Mouse (Mus musculus) spleen, adult 2 months (tissue): ENCODE data around the gene Pklr.

ENCODE experiments used
- CTCF ChIP-seq: fragments of 200-500 bp; IDR thresholded peaks from 2 replicates; pipeline ENCODE4 v1.5.1; 2011; ENCODE audit warnings: mild to moderate bottlenecking, inconsistent platforms; ENCODE audit not compliant: insufficient read depth, insufficient read length, insufficient replicate concordance; ENCODE audit errors: extremely low read depth
- POLR2A ChIP-seq: fragments of 200-500 bp; IDR thresholded peaks from 2 replicates; pipeline ENCODE4 v1.6.1; 2011; ENCODE audit warnings: low read depth, low read length, inconsistent platforms

GRCm38 (mm10) chr3:89188478-89188875, 52.5 kb downstream of the Pklr start:
- TF ChIP-seq CTCF: no peak
- peak; percentile 13; the same call in 1 of the 2 replicates for TF ChIP-seq POLR2A
